Mouse (Mus musculus): ENCODE data around the gene Mrps33.

GRCm38 (mm10) chr6:39775029-39775428 is 35.8 kb downstream of the Mrps33 start:
- no peak for TF ChIP-seq POLR2A (IDR thresholded peaks at IDR 0.05; ENCODE audit: low read depth, low read length)
- TF ChIP-seq CTCF (conservative IDR thresholded peaks at IDR 0.05; ENCODE audit: insufficient read depth, insufficient read length, low read depth, low read length), result no peak
